Mouse (Mus musculus): ENCODE data around the gene Lrfn2.

Gene Lrfn2

DNA sequence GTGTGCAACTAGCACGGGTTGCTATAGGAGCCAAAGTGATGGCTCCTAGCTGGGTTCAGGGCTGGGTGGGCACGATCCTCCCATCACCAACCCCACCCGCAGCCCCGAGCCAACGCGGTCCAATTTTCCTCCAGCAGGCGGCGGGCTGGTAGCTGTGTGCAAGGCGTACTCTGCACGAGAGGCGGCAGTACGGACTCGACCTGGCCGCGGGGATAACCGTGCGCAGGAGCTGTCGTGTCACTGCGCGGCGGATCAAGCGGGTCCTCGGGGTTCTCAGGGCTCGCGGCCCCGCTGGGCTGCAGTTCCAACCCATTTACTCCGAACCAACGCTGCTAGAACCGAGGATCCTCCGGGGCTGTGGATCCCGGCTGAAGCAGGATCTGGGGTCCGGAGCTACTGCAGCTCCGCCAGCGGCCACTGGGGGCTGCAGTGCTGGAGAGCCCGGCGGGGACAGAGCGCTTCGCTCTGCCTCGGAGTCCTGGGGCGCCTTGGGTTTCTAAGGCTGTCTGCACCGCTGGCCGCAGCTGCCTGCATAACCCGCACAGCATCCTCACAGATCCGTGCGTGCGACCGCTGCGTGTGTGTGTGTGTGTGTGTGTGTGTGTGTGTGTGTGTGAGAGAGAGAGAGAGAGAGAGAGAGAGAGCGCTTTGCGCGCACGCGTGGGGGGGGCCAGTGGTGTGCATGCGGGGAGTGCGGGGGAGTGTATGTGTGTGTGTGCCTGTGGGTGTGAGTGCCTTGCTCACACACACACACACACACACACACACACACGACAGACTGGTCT, at the start of gene Lrfn2:
Gene Lrfn2 (plus strand): TSS at position 759 of the 785 bp plus-strand sequence.
- peak; percentile 32 for DNase-seq (ENCODE audit: low read depth)

DNA sequence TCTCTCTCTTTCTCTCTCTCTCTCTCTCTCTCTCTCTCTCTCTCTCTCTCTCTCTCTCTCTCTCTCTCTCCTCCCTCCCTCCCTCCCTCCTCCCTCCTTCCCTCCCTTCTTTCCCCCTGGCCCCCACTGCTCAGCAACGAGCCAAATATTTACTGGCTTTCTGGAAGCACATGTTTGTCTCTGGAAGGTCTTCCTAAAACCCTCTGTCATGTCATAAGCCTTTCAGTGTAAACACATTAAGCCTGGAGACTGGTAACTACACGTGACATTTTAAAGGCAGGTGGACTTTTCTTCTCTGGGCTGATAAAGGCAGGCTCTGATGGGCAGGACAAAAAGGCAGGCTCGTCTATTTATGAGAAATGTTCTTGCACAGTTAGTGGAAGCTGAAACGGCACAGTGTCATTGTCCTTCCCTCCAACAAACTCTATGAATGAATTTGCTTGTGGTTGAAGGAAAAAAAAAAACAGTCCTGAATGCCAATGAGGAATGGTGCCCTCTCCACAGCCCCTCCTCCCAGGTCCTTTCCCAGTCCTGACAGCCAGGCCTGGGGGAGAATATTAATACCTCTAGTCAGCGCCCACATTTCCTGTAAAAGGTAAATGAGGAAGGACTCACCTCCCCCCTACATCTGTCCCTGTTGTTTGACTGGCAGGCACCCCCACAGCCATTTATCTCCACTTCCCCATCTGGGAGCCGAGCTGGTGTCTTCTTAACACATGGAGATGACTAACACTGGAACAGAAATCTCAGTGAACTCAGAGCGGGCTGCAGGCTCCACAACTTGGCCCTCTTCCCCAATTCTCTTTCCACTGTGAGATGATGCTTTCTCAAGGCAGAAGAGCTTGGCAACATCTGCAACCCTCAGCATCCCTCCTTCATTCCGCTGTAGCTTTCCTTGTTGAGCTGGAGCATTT, 44.5 kb upstream of the Lrfn2 start:
- DNase-seq (ENCODE audit: low read depth), result no peak

DNA sequence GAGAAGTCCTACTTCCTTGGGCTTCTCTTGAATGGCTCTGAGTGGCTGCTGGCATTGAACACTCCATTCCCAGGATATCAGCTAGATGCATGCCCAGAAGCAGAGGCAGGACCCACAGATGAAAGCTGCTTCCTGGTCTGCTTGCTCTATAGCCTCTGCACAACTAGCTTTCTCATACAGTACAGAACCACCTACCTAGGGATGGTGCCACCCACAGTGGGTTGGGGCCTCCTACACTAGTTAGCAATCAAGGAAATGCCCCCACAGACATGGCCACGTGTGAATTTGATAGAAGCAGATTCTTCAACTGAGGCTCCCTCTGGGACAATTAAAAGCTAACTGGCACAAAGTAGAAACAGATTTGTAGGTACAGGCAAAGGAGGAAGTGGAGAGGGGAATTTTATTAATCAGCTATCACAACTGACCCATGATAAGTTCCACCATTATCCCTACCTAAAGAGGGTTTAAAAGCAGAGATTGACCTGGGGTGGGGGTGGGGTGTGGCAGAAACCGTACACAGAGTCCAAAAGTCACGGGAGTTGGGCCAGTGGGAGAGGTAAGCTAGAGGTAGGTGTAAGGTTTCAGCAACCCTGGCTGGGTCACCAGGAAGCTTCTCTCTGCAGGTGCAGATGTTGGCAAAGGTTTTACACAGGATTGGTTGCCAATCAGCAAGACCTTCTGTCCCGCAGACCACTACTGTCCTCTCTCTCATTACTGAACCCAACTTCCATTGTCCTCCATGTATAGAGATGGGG, 26.7 kb upstream of the Lrfn2 start:
- no peak for DNase-seq (ENCODE audit: low read depth)

- DNase-seq (ENCODE audit: low read depth), result no peak
These were observed 18.7 kb upstream of the Lrfn2 start for GRCm38 (mm10) chr17:48913437-48913836.

GRCm38 (mm10) chr17:48917411-48917810, 14.8 kb upstream of the Lrfn2 start:
- DNase-seq (ENCODE audit: low read depth), result no peak

DNA sequence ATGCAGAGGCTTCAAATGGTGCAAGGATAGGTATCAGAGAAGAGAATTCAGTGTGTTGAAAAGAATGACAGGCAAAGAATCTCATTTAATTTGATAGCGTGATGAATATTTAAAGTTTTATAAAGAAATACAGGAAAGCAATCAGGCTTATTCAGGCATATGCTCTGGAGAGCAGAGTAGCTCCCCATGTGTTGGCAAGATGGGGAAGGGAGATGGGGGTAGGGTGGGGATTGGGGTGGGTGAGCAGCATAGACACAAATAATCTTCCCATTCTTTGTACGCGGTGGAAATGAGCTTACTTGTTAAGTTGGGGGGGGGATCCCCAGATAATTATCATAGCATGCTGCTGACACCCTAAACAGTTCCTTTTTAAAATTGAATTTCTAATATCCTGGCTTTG, 13.7 kb upstream of the Lrfn2 start:
- no peak for DNase-seq (ENCODE audit: low read depth)

GRCm38 (mm10) chr17:48922905-48923304, 9.3 kb upstream of the Lrfn2 start:
- DNase-seq (ENCODE audit: low read depth), result no peak

GRCm38 (mm10) chr17:48925426-48925825, 6.8 kb upstream of the Lrfn2 start:
- no peak for DNase-seq (ENCODE audit: low read depth)

GRCm38 (mm10) chr17:48930994-48931393, 1.2 kb upstream of the Lrfn2 start:
- DNase-seq (ENCODE audit: low read depth), result no peak

GRCm38 (mm10) chr17:48932406-48932906, 277 bp downstream of the Lrfn2 start:
- no peak for DNase-seq (ENCODE audit: low read depth)

GRCm38 (mm10) chr17:48932916-48933315, 737 bp downstream of the Lrfn2 start:
- DNase-seq (ENCODE audit: low read depth), result no peak

DNA sequence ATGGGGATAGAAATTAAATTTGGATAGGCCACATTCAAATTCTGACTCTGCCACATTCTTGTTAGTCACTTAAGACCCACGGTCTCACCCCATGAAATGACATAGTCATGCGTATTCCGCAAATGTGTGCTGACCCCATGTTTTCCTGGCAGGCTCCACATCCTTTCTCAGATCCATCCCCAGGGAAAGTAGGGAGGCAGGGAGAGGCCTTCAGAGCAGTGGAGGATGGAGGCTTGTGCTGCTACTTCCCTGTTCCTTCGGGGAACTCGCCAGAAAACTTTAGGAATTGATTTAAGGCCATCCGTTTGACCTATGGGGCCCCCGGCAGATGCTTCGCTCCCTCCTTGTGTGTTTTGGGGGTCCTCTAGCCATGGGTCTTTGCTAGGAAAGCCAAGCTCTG, 3.0 kb downstream of the Lrfn2 start:
- no peak for DNase-seq (ENCODE audit: low read depth)

DNA sequence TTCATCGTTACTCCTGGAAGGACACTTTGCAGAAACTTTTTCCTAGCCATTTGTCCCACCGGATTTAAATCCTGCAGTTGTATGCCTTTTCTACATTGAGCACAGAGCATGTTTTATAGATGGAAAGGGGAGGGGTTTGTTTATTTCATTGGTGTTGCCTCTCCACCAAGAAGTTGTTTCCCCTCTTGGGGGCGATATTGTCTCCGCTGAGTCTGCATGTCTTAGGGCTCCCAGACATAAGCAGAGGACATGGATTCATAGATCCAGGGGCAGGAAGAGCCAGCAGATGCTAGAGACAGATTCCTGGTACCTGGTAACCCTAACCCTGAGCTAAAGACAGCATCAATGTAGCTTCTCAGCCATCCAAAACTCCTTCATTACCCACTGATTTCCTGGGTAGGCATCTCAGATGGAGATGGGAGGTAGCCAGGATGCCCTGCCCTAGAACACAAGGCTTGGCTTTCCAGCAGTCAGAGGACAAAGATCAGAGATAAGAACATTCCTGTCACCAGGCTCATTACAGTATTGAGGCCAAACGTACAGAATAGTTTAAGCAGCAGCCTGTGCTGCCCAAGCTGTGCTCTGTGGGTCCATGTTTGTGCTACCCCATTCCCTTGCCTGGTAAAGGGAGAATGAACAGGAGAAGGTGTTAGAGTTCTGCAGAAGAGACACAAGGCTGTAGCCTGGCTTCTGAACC, 4.4 kb downstream of the Lrfn2 start:
- no peak for DNase-seq (ENCODE audit: low read depth)

- no peak for DNase-seq (ENCODE audit: low read depth)
These were observed 6.6 kb downstream of the Lrfn2 start for GRCm38 (mm10) chr17:48938711-48939220.

GRCm38 (mm10) chr17:48946315-48946714, 14.1 kb downstream of the Lrfn2 start:
- DNase-seq (ENCODE audit: low read depth), result no peak

DNA sequence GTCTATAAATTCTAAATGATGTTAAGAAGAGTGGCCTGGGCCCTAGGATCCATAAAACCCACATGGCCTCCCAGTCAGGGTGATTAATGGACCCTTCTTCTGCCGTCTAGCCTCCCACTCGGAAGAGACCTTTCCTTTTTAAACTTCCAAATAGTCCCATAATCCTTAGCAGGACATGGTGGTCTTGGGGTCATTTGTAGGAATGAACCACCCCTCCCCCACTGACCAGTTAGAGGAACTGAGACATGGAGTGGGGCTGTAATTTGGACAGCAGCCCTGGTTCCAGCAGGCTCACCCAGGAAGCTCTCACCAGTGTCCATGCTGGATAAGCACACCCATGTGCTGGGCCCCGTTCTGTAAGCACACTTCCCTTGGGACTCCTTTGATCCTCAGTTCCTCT, 14.6 kb downstream of the Lrfn2 start:
- DNase-seq (ENCODE audit: low read depth), result no peak

DNA sequence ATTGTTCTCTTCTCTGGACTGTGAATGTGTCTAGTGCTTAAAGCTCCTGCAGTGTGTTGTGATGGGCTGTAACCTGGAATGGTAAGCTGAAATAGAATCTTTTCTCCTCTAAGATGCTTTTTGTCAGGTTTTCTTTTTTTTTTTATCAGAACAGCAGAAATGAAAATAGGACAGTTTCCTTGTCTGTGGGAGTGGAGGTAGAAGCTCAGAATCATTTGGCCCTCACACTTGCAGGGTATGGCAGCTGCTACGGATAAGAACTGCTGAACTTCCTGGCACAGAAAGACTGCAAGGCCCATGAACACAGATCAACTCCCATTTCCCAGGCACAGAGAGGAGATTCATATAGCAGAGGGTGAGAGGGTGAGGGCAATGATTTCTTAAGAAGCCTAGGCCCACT, 19.1 kb downstream of the Lrfn2 start:
- no peak for DNase-seq (ENCODE audit: low read depth)

DNA sequence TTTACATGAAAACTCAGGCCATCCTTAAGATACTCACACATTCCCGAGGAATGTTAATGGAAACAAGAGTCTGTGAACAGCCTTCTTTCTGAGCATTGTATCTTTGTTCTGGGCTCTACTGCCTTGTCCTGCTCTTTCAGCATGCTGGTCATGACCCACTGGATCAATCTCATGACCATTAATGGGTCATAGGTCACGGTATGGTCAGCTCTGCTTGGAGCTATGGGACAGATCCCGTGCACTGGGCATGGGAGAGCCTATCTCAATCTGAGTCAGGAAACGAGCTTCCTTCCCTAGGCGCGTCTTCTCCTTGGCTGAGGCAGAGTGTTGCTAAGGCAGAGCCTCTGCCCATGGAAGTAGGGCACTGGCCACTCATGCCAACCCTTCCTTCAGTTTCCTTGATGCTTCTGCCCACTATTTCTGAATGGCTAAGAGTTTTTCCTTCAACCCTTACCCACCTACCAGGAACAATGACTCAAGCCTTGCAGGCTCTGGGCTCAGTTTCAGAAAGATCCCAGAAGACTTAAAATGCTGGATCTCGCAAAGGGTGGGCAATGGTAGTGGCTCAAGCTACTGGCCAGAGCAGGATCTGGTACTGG, 24.0 kb downstream of the Lrfn2 start:
- DNase-seq (ENCODE audit: low read depth), result no peak

- DNase-seq (ENCODE audit: low read depth), result no peak
These were observed 28.1 kb downstream of the Lrfn2 start for GRCm38 (mm10) chr17:48960161-48960698.

DNA sequence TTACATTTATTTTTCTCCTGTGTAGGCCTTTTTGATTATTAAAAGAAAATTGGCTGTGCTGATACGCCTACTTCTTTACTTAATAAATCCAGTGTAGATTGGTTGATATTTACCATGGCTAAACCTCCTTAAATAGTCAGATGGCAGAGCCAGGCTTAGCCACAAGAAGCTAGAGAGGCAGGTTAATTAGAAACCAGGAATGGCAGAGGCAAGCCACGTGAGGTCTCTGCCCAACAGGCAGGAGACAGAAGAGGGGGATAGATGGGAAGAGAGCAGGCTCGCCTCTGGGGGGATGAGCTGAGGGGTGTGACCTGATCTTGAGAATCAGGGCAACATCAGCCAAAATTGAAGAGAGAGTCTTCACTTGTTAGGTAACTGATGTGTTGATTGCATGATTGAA, 30.5 kb downstream of the Lrfn2 start:
- DNase-seq (ENCODE audit: low read depth), result no peak

- DNase-seq (ENCODE audit: low read depth), result peak; percentile 2
These were observed 31.6 kb downstream of the Lrfn2 start for GRCm38 (mm10) chr17:48963740-48964139.
